Mouse (Mus musculus) limb, embryonic 15.5 days (tissue): Measurements from ENCODE around the gene 2310034C09Rik. TPM values are rescaled to one million over a fixed set of nuclear protein-coding genes. Genes with fewer than 3 reads are reported as not detected.

ENCODE experiments used
- ATAC-seq: fragments of 200-750 bp; cut with Nextera tagmentation; 2 replicates; pipeline ENCODE4 v1.8.0; 2017; ENCODE audit warnings: low read depth, moderate TSS enrichment; ENCODE audit not compliant: insufficient number of reproducible peaks, low FRiP score, low TSS enrichment
- H3K27ac ChIP-seq: fragments of 300-500 bp; sonication (generic); 2 replicates; pipeline ENCODE4 v1.5.1; 2015; ENCODE audit warnings: moderate library complexity, mild to moderate bottlenecking, inconsistent platforms
- H3K27me3 ChIP-seq: fragments of 300-500 bp; sonication (generic); 2 replicates; pipeline ENCODE4 v1.6.1; 2015; ENCODE audit warnings: inconsistent platforms
- H3K36me3 ChIP-seq: fragments of 300-500 bp; sonication (generic); 2 replicates; pipeline ENCODE4 v1.6.1; 2015; ENCODE audit warnings: inconsistent platforms
- H3K4me1 ChIP-seq: fragments of 300-500 bp; sonication (generic); 2 replicates; pipeline ENCODE4 v1.6.1; 2015; ENCODE audit warnings: inconsistent platforms
- H3K4me2 ChIP-seq: fragments of 300-500 bp; sonication (generic); 2 replicates; pipeline ENCODE4 v1.6.1; 2015; ENCODE audit warnings: mild to moderate bottlenecking, inconsistent platforms
- H3K4me3 ChIP-seq: fragments of 300-500 bp; sonication (generic); 2 replicates; pipeline ENCODE4 v1.5.1; 2015; ENCODE audit warnings: mild to moderate bottlenecking, inconsistent platforms
- H3K9ac ChIP-seq: fragments of 300-500 bp; sonication (generic); 2 replicates; pipeline ENCODE4 v1.6.1; 2015; ENCODE audit warnings: inconsistent platforms
- H3K9me3 ChIP-seq: fragments of 300-500 bp; sonication (generic); 2 replicates; pipeline ENCODE4 v1.6.1; 2016; ENCODE audit warnings: inconsistent platforms
- WGBS: fragments of 180-500 bp; shearing (Covaris S2); methylation state at CpG from one replicate; pipeline ENCODE4 v1.1.7; 2015; 5-methylcytosine and 5-hydroxymethylcytosine counted together
- polyA plus RNA-seq: library from polyadenylated mRNA; unstranded; fragments of >200 nt; fragmentation: Nextera tagmentation; extraction: Ambion mirVana; gene quantifications from 2 replicates; pipeline ENCODE4 v1.2.1, GENCODE M21; 2015

The 2310034C09Rik gene
- polyA plus RNA-seq, 1 experiment from 2014 or later = 91.4 TPM

- H3K27ac ChIP-seq = no peak overlapping the region
- H3K4me1 ChIP-seq = no peaks in the 10 kb centered on the region
- no peak overlapping the region for H3K4me3 ChIP-seq
- no peak overlapping the region for H3K4me2 ChIP-seq
- no peaks in the 10 kb centered on the region for H3K36me3 ChIP-seq
- no peaks in the 10 kb centered on the region for H3K9me3 ChIP-seq
- no peak overlapping the region for H3K9ac ChIP-seq
- ATAC-seq = no peak
- H3K27me3 ChIP-seq = no peaks in the 10 kb centered on the region
- whole genome bisulfite sequencing = 76% methylated on average over 2 of the region's 2 CpGs
Measured at GRCm38 (mm10) chr16:88786786-88787185, 28.1 kb downstream of the 2310034C09Rik start.

Other genes starting within 250 kb of the 2310034C09Rik start
- 2.5 and 3.2 TPM in 2 replicates for gene Cldn8, start 195.7 kb upstream of the 2310034C09Rik start, polyA plus RNA-seq
- not detected in 2 replicates for gene Krtap24-1, start 146.6 kb upstream of the 2310034C09Rik start, polyA plus RNA-seq
- gene 2310079G19Rik, start 131.2 kb upstream of the 2310034C09Rik start, polyA plus RNA-seq = 8.2 and 17.6 TPM in 2 replicates
- gene Krtap26-1, start 111.1 kb upstream of the 2310034C09Rik start, polyA plus RNA-seq = not detected in 2 replicates
- gene Krtap27-1, start 87.2 kb upstream of the 2310034C09Rik start, polyA plus RNA-seq = not detected in 2 replicates
- 0.68 TPM in 1 of 2 replicates, not detected in the other for gene 2310061N02Rik, start 50.9 kb upstream of the 2310034C09Rik start, polyA plus RNA-seq
- gene Krtap13-1, start 30.0 kb upstream of the 2310034C09Rik start, polyA plus RNA-seq = 0.57 TPM in 1 of 2 replicates, not detected in the other
- gene Krtap13, start 7.2 kb upstream of the 2310034C09Rik start, polyA plus RNA-seq = 54.9 and 75.6 TPM in 2 replicates
- 0.22 and 0.55 TPM in 2 replicates for gene 2310057N15Rik, start 15.4 kb downstream of the 2310034C09Rik start, polyA plus RNA-seq
- 3.9 and 10.2 TPM in 2 replicates for gene Gm5965, start 19.0 kb downstream of the 2310034C09Rik start, polyA plus RNA-seq
- 45.6 and 50.2 TPM in 2 replicates for gene Gm20741, start 53.4 kb downstream of the 2310034C09Rik start, polyA plus RNA-seq
- not detected in 2 replicates for gene Krtap15, start 61.4 kb downstream of the 2310034C09Rik start, polyA plus RNA-seq
- not detected in 2 replicates for gene Krtap14, start 67.3 kb downstream of the 2310034C09Rik start, polyA plus RNA-seq
- gene Krtap19-1, start 110.6 kb downstream of the 2310034C09Rik start, polyA plus RNA-seq = not detected in 2 replicates
- gene Krtap19-2, start 115.4 kb downstream of the 2310034C09Rik start, polyA plus RNA-seq = not detected in 2 replicates
- gene Krtap19-3, start 119.2 kb downstream of the 2310034C09Rik start, polyA plus RNA-seq = not detected in 2 replicates
- not detected in 2 replicates for gene Krtap19-4, start 126.2 kb downstream of the 2310034C09Rik start, polyA plus RNA-seq
- gene Krtap19-5, start 137.6 kb downstream of the 2310034C09Rik start, polyA plus RNA-seq = not detected in 2 replicates
- not detected in 2 replicates for gene Krtap19-9b, start 173.4 kb downstream of the 2310034C09Rik start, polyA plus RNA-seq
- 0.42 TPM in 1 of 2 replicates, not detected in the other for gene Krtap16-3, start 204.0 kb downstream of the 2310034C09Rik start, polyA plus RNA-seq